8 mouse cellular contexts compared by ENCODE assay signal in the genomic region with DNA sequence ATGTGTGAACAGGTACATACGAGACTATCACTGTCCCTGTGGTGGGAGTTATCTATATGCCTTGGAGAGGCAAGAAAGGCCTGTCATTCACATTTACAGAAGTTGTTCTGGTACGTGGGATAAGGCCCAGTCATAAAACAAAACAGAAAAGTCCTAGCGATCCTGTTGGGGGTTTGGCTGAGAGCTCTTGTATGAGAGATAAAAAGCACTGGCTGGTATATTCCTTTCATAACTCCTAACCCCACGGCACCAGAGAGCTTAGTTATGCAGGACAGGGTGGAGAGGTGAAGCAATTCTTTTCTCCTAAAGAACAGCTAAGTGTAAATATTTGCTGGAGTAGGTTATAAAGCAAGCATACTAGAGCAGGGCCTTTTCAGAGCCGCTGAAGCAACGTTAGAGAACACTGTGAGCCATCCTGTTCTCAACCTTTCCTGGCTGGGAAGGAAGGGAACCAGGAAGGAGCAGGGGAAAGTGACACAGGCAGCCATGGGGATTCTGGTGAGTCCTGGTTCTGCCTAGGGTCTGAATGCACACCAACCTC. TPM values are rescaled to one million over a fixed set of nuclear protein-coding genes. Genes with fewer than 3 reads are reported as not detected.
DNase-seq lines count a peak whose midpoint lies in the region; ATAC-seq and TF ChIP-seq lines count a peak whose summit lies in the region.

No protein-coding gene starts in this region.

- H3K27ac ChIP-seq in hindbrain, embryonic 12.5 days = no peak overlapping the region
- peak overlapping the region; percentile 94 for H3K27ac ChIP-seq in lung, postnatal 0 days (ENCODE audit: low read length)

- DNase-seq in urinary bladder, adult 2 months (ENCODE audit: low spot score) = peak; percentile 32
- no peak for DNase-seq in urinary bladder, postnatal 4 days (ENCODE audit: low spot score in 2 of 2)
- peak; percentile 91 for DNase-seq in lung, postnatal 0 days (ENCODE audit: low spot score)
- DNase-seq in right cerebral cortex, adult 18-20 months = no peak
- DNase-seq in embryo, embryonic 10.5 days (ENCODE audit: low spot score) = no peak
- no peak for DNase-seq in left cerebral cortex, postnatal 25 days (ENCODE audit: low spot score in 2 of 2)
- no peak for DNase-seq in embryo, embryonic 11 days

- TF ChIP-seq EP300 in lung, postnatal 0 days (IDR thresholded peaks at IDR 0.05) = peak; percentile 87

- no peaks in the 10 kb centered on the region for H3K27me3 ChIP-seq in hindbrain, embryonic 12.5 days
- H3K27me3 ChIP-seq in lung, postnatal 0 days (replicated peaks; ENCODE audit: insufficient read depth, low read length) = no peaks in the 10 kb centered on the region

- no peaks in the 10 kb centered on the region for H3K36me3 ChIP-seq in hindbrain, embryonic 12.5 days
- H3K36me3 ChIP-seq in lung, postnatal 0 days (ENCODE audit: insufficient read depth, low read length) = no peaks in the 10 kb centered on the region

- intact Hi-C loops in left cerebral cortex, postnatal 25 days (cut with DNase I) = loop anchor here (1.0 to 5.0 kb wide), 3 partner anchors 37 to 147 kb away; no protein-coding TSS in a partner anchor

- H3K4me1 ChIP-seq in hindbrain, embryonic 12.5 days = peaks cover 51% of the 10 kb centered on the region
- peaks cover 41% of the 10 kb centered on the region; the same call in 1 of the 2 replicates for H3K4me1 ChIP-seq in lung, postnatal 0 days (ENCODE audit: insufficient read depth, low read depth, low read length)

- peak overlapping the region; percentile 96 for H3K4me3 ChIP-seq in hindbrain, embryonic 12.5 days
- H3K4me3 ChIP-seq in lung, postnatal 0 days (ENCODE audit: low read depth, low read length) = peak overlapping the region; percentile 98

- H3K9ac ChIP-seq in hindbrain, embryonic 12.5 days = peak overlapping the region; percentile 98
- peak overlapping the region; percentile 48 for H3K9ac ChIP-seq in lung, postnatal 0 days (replicated peaks; ENCODE audit: low read depth)

- WGBS in hindbrain, embryonic 12.5 days = 47% methylated on average over 6 of the region's 6 CpGs
- WGBS in lung, postnatal 0 days = 18% methylated on average over 6 of the region's 6 CpGs

- peak overlapping the region; percentile 89 for H3K4me2 ChIP-seq in hindbrain, embryonic 12.5 days (replicated peaks)
- peak overlapping the region; percentile 71 for H3K4me2 ChIP-seq in lung, postnatal 0 days (replicated peaks; ENCODE audit: low read depth, low read length)

- no peaks in the 10 kb centered on the region for H3K9me3 ChIP-seq in hindbrain, embryonic 12.5 days (replicated peaks)
- H3K9me3 ChIP-seq in lung, postnatal 0 days (ENCODE audit: low read length) = no peaks in the 10 kb centered on the region

- no peak for TF ChIP-seq CTCF in lung, postnatal 0 days (IDR thresholded peaks at IDR 0.05)

- ATAC-seq in hindbrain, embryonic 12.5 days (ENCODE audit: low FRiP score) = no peak
- peak; percentile 54 for ATAC-seq in lung, postnatal 0 days

RNA-seq across cellular contexts. Expression of a gene that starts 2.6 kb away (rescaled TPM):
- polyA plus RNA-seq in urinary bladder, adult 2 months (2012; rRNA removed) = 285 and 345 TPM in 2 replicates
- polyA plus RNA-seq in hindbrain, embryonic 12.5 days (2016; fragmentation: Nextera tagmentation; extraction: Ambion mirVana) = 194 and 200 TPM in 2 replicates
- 202 and 218 TPM in 2 replicates for polyA plus RNA-seq in lung, postnatal 0 days (2015; fragmentation: Nextera tagmentation; extraction: Ambion mirVana)
- 100 to 1,000 TPM; 190 to 202 TPM for total RNA-seq in left cerebral cortex, postnatal 25 days (2021)

RNA-seq across cellular contexts. Expression of a gene that starts 22.1 kb away (rescaled TPM):
- polyA plus RNA-seq in urinary bladder, adult 2 months (2012; rRNA removed) = 368 and 380 TPM in 2 replicates
- 298 and 331 TPM in 2 replicates for polyA plus RNA-seq in hindbrain, embryonic 12.5 days (2016; fragmentation: Nextera tagmentation; extraction: Ambion mirVana)
- 287 and 294 TPM in 2 replicates for polyA plus RNA-seq in lung, postnatal 0 days (2015; fragmentation: Nextera tagmentation; extraction: Ambion mirVana)
- 100 to 1,000 TPM; 175 to 185 TPM for total RNA-seq in left cerebral cortex, postnatal 25 days (2021)

RNA-seq across cellular contexts. Expression of a gene that starts 22.3 kb away (rescaled TPM):
- 3.6 and 3.8 TPM in 2 replicates for polyA plus RNA-seq in urinary bladder, adult 2 months (2012; rRNA removed)
- polyA plus RNA-seq in hindbrain, embryonic 12.5 days (2016; fragmentation: Nextera tagmentation; extraction: Ambion mirVana) = 4.9 and 5.4 TPM in 2 replicates
- 2.0 and 3.5 TPM in 2 replicates for polyA plus RNA-seq in lung, postnatal 0 days (2015; fragmentation: Nextera tagmentation; extraction: Ambion mirVana)
- 1 to 10 TPM; 1.7 to 1.8 TPM for total RNA-seq in left cerebral cortex, postnatal 25 days (2021)

Comparison
In these comparisons a context has a peak if more than half of its experiments do, and no peak if none do; other contexts are left out.
1. DNase-seq: peak in urinary bladder, adult 2 months (single experiment) and lung, postnatal 0 days (single experiment); none in urinary bladder, postnatal 4 days (0 of 2), right cerebral cortex, adult 18-20 months (single experiment), embryo, embryonic 10.5 days (single experiment), left cerebral cortex, postnatal 25 days (0 of 2) and embryo, embryonic 11 days (single experiment).